Mouse (Mus musculus): ENCODE data around the gene Gm20807. TPM values are rescaled to one million over a fixed set of nuclear protein-coding genes. Genes with fewer than 3 reads are reported as not detected.
"Not testable (repeated sequence)": the region's sequence is repeated elsewhere in the genome, so short reads cannot be mapped to it uniquely, and the experiment has no call there.

Gm20807 gene
- not detected for total RNA-seq (2021)
- long read RNA-seq, experiment 1 = 0 reads
- long read RNA-seq, experiment 2 = 0 reads

DNA sequence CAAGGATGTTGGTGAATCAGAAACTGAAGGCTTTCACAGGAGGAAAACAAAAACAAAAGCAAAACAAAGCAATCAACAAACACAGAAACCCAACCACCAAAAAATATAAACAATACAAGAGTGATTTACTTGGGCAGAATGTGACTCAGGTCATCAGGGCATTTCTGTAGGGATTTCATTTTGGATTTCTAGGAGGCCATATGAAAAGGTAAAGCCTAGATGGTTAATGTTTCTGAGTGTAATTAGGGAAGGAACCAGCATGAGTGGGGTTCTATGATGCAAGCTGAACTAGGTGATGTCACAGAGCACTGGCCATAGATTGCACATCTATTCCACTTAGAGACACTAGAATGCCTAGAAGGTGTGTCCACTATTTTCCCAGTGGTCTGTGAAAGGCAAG is at the start of gene Gm20807:
Gm20807 (plus strand) TSS at position 301 of the 400 bp plus-strand sequence.
- DNase-seq (ENCODE audit: low spot score in 2 of 2) = not testable (repeated sequence)

Other genes starting within 250 kb of the Gm20807 start
- gene Gm21891, start 90.6 kb downstream of the Gm20807 start, total RNA-seq (2021) = not detected
- gene Gm21425, start 119.1 kb downstream of the Gm20807 start, total RNA-seq (2021) = not detected
- not detected for gene Gm21828, start 181.0 kb downstream of the Gm20807 start, total RNA-seq (2021)
- gene Gm21440, start 209.5 kb downstream of the Gm20807 start, total RNA-seq (2021) = not detected
- gene Gm21454, start 209.6 kb downstream of the Gm20807 start, total RNA-seq (2021) = not detected